Mouse (Mus musculus) limb, embryonic 15.5 days (tissue): ENCODE measurements around the gene Qprt. TPM values are rescaled to one million over a fixed set of nuclear protein-coding genes. Genes with fewer than 3 reads are reported as not detected.

Source experiments
- ATAC-seq: fragments of 200-750 bp; cut with Nextera tagmentation; 2 replicates; pipeline ENCODE4 v1.8.0; 2017; ENCODE audit warnings: low read depth, moderate TSS enrichment; ENCODE audit not compliant: insufficient number of reproducible peaks, low FRiP score, low TSS enrichment
- H3K27ac ChIP-seq: fragments of 300-500 bp; sonication (generic); 2 replicates; pipeline ENCODE4 v1.5.1; 2015; ENCODE audit warnings: moderate library complexity, mild to moderate bottlenecking, inconsistent platforms
- H3K27me3 ChIP-seq: fragments of 300-500 bp; sonication (generic); 2 replicates; pipeline ENCODE4 v1.6.1; 2015; ENCODE audit warnings: inconsistent platforms
- H3K36me3 ChIP-seq: fragments of 300-500 bp; sonication (generic); 2 replicates; pipeline ENCODE4 v1.6.1; 2015; ENCODE audit warnings: inconsistent platforms
- H3K4me1 ChIP-seq: fragments of 300-500 bp; sonication (generic); 2 replicates; pipeline ENCODE4 v1.6.1; 2015; ENCODE audit warnings: inconsistent platforms
- H3K4me2 ChIP-seq: fragments of 300-500 bp; sonication (generic); 2 replicates; pipeline ENCODE4 v1.6.1; 2015; ENCODE audit warnings: mild to moderate bottlenecking, inconsistent platforms
- H3K4me3 ChIP-seq: fragments of 300-500 bp; sonication (generic); 2 replicates; pipeline ENCODE4 v1.5.1; 2015; ENCODE audit warnings: mild to moderate bottlenecking, inconsistent platforms
- H3K9ac ChIP-seq: fragments of 300-500 bp; sonication (generic); 2 replicates; pipeline ENCODE4 v1.6.1; 2015; ENCODE audit warnings: inconsistent platforms
- H3K9me3 ChIP-seq: fragments of 300-500 bp; sonication (generic); 2 replicates; pipeline ENCODE4 v1.6.1; 2016; ENCODE audit warnings: inconsistent platforms
- whole genome bisulfite sequencing: fragments of 180-500 bp; shearing (Covaris S2); methylation state at CpG from one replicate; pipeline ENCODE4 v1.1.7; 2015; 5-methylcytosine and 5-hydroxymethylcytosine counted together
- polyA plus RNA-seq: library from polyadenylated mRNA; unstranded; fragments of >200 nt; fragmentation: Nextera tagmentation; extraction: Ambion mirVana; gene quantifications from 2 replicates; pipeline ENCODE4 v1.2.1, GENCODE M21; 2015

Qprt gene
- polyA plus RNA-seq, 1 experiment from 2014 or later: 4.1 TPM

- Histone ChIP-seq H3K4me3 (no peak overlapping the region), H3K27ac (no peak overlapping the region), H3K4me2 (no peak overlapping the region), H3K27me3 (no peaks in the 10 kb centered on the region), H3K9ac (no peak overlapping the region), H3K4me1 (peaks cover 7% of the 10 kb centered on the region; the same call in 1 of the 2 replicates), H3K9me3 (no peaks in the 10 kb centered on the region), H3K36me3 (no peaks in the 10 kb centered on the region)
- no peak for ATAC-seq
- WGBS: 66% methylated on average over 4 of the region's 4 CpGs
These were observed 51.1 kb downstream of the Qprt start for GRCm38 (mm10) chr7:127070871-127071413.

GRCm38 (mm10) chr7:127066317-127066716 lies 55.7 kb downstream of the Qprt start:
- no peak overlapping the region for H3K4me3 ChIP-seq
- no peak overlapping the region for H3K27ac ChIP-seq
- H3K27me3 ChIP-seq: no peaks in the 10 kb centered on the region
- no peaks in the 10 kb centered on the region for H3K4me1 ChIP-seq
- H3K36me3 ChIP-seq: no peaks in the 10 kb centered on the region
- no peak overlapping the region for H3K9ac ChIP-seq
- H3K9me3 ChIP-seq: no peaks in the 10 kb centered on the region
- 59% methylated on average over 4 of the region's 4 CpGs for WGBS
- ATAC-seq: no peak
- H3K4me2 ChIP-seq: no peak overlapping the region

- Histone ChIP-seq H3K36me3 (no peaks in the 10 kb centered on the region), H3K4me2 (no peak overlapping the region), H3K4me1 (no peaks in the 10 kb centered on the region), H3K27ac (no peak overlapping the region), H3K9ac (no peak overlapping the region), H3K27me3 (no peaks in the 10 kb centered on the region), H3K4me3 (no peak overlapping the region), H3K9me3 (no peaks in the 10 kb centered on the region)
- no peak for ATAC-seq
- 87% methylated on average over 6 of the region's 6 CpGs for WGBS
These were observed 56.5 kb downstream of the Qprt start for GRCm38 (mm10) chr7:127065538-127065937.

Other genes starting within 250 kb of the Qprt start
- gene Taok2, start 237.5 kb downstream of the Qprt start, polyA plus RNA-seq: 40.9 and 46.3 TPM in 2 replicates
- 31.3 and 35.1 TPM in 2 replicates for gene Tmem219, start 199.3 kb downstream of the Qprt start, polyA plus RNA-seq
- gene Kctd13, start 193.3 kb downstream of the Qprt start, polyA plus RNA-seq: 13.5 and 15.3 TPM in 2 replicates
- gene Asphd1, start 172.6 kb downstream of the Qprt start, polyA plus RNA-seq: 0.10 TPM in 1 of 2 replicates, not detected in the other
- 0.46 and 0.50 TPM in 2 replicates for gene Sez6l2, start 171.7 kb downstream of the Qprt start, polyA plus RNA-seq
- gene Cdipt, start 146.3 kb downstream of the Qprt start, polyA plus RNA-seq: 105 and 119 TPM in 2 replicates
- 1.5 and 1.6 TPM in 2 replicates for gene Cdiptos, start 146.1 kb downstream of the Qprt start, polyA plus RNA-seq
- 13.1 and 17.0 TPM in 2 replicates for gene Mvp, start 107.6 kb downstream of the Qprt start, polyA plus RNA-seq
- gene Pagr1b, start 105.7 kb downstream of the Qprt start, polyA plus RNA-seq: 0.63 and 1.8 TPM in 2 replicates
- 46.7 and 85.6 TPM in 2 replicates for gene Pagr1a, start 104.9 kb downstream of the Qprt start, polyA plus RNA-seq
- 28.9 and 58.2 TPM in 2 replicates for gene Gm42742, start 101.1 kb downstream of the Qprt start, polyA plus RNA-seq
- gene Prrt2, start 101.0 kb downstream of the Qprt start, polyA plus RNA-seq: 16.5 and 17.5 TPM in 2 replicates
- gene Maz, start 95.2 kb downstream of the Qprt start, polyA plus RNA-seq: 49.8 and 54.8 TPM in 2 replicates
- 90.7 and 96.9 TPM in 2 replicates for gene Kif22, start 79.8 kb downstream of the Qprt start, polyA plus RNA-seq
- not detected in 2 replicates for gene Zg16, start 34.9 kb downstream of the Qprt start, polyA plus RNA-seq
- gene AI467606, start 30.9 kb downstream of the Qprt start, polyA plus RNA-seq: 5.3 and 6.1 TPM in 2 replicates
- 0.81 and 0.84 TPM in 2 replicates for gene Spn, start 15.6 kb upstream of the Qprt start, polyA plus RNA-seq
- 53.6 and 55.1 TPM in 2 replicates for gene Cd2bp2, start 73.8 kb upstream of the Qprt start, polyA plus RNA-seq
- gene Tbc1d10b, start 86.2 kb upstream of the Qprt start, polyA plus RNA-seq: 24.6 and 25.5 TPM in 2 replicates
- gene Mylpf, start 86.7 kb upstream of the Qprt start, polyA plus RNA-seq: 422 and 1,232 TPM in 2 replicates
- 37.3 and 38.4 TPM in 2 replicates for gene Zfp553, start 110.8 kb upstream of the Qprt start, polyA plus RNA-seq
- 19.6 and 22.7 TPM in 2 replicates for gene Sept1, start 110.9 kb upstream of the Qprt start, polyA plus RNA-seq
- gene Zfp771, start 122.0 kb upstream of the Qprt start, polyA plus RNA-seq: 69.7 and 71.7 TPM in 2 replicates
- gene Dctpp1, start 138.5 kb upstream of the Qprt start, polyA plus RNA-seq: 127 and 138 TPM in 2 replicates
- 56.7 and 59.1 TPM in 2 replicates for gene Sephs2, start 151.8 kb upstream of the Qprt start, polyA plus RNA-seq
- 1.2 and 1.3 TPM in 2 replicates for gene Itgal, start 174.0 kb upstream of the Qprt start, polyA plus RNA-seq
- 14.3 and 16.4 TPM in 2 replicates for gene Zfp768, start 223.4 kb upstream of the Qprt start, polyA plus RNA-seq